Mouse (Mus musculus): ENCODE data around the gene Cyba. TPM values are rescaled to one million over a fixed set of nuclear protein-coding genes. Genes with fewer than 3 reads are reported as not detected.
A peak's percentile ranks its signal among the peaks of the same experiment; 100 is the strongest.

Gene Cyba
- polyA plus RNA-seq, 1 experiment = 1,342 TPM

- peak overlapping the region; percentile 83 for H3K4me3 ChIP-seq (ENCODE audit: insufficient read depth, low read depth, low read length)
- WGBS = 29% methylated on average over 18 of the region's 18 CpGs
- no peaks in the 10 kb centered on the region for H3K36me3 ChIP-seq (ENCODE audit: control insufficient read depth, insufficient read depth, low read length)
- TF ChIP-seq CTCF (conservative IDR thresholded peaks at IDR 0.05; ENCODE audit: insufficient read depth, insufficient read length, low read depth, low read length) (no peak), POLR2A (IDR thresholded peaks at IDR 0.05; ENCODE audit: low read depth, low read length) (no peak)
- peak overlapping the region; percentile 78 for H3K27ac ChIP-seq (ENCODE audit: insufficient read depth, low read depth, low read length)
- H3K4me1 ChIP-seq (ENCODE audit: control insufficient read depth, insufficient read depth, low read length) = peaks cover 10% of the 10 kb centered on the region; the same call in 1 of the 2 replicates
- H3K27me3 ChIP-seq (replicated peaks; ENCODE audit: control insufficient read depth, insufficient read depth, low read length) = no peaks in the 10 kb centered on the region
- DNase-seq = peak; percentile 60
Measured at GRCm38 (mm10) chr8:122431694-122432442, 862 bp downstream of the Cyba start.

GRCm38 (mm10) chr8:122430646-122431045 is 2.1 kb downstream of the Cyba start:
- Histone ChIP-seq H3K27me3 (replicated peaks; ENCODE audit: control insufficient read depth, insufficient read depth, low read length) (no peaks in the 10 kb centered on the region), H3K27ac (ENCODE audit: insufficient read depth, low read depth, low read length) (peak overlapping the region; percentile 54), H3K4me1 (ENCODE audit: control insufficient read depth, insufficient read depth, low read length) (peaks cover 10% of the 10 kb centered on the region; the same call in 1 of the 2 replicates), H3K36me3 (ENCODE audit: control insufficient read depth, insufficient read depth, low read length) (no peaks in the 10 kb centered on the region; the same call in 1 of the 2 replicates), H3K4me3 (ENCODE audit: insufficient read depth, low read depth, low read length) (0 out of 2 replicates have a peak overlapping the region, but pooled peaks have one; percentile 5)
- 36% methylated on average over 3 of the region's 3 CpGs for WGBS
- peak; percentile 87 for DNase-seq
- TF ChIP-seq POLR2A (IDR thresholded peaks at IDR 0.05; ENCODE audit: low read depth, low read length) (no peak), CTCF (conservative IDR thresholded peaks at IDR 0.05; ENCODE audit: insufficient read depth, insufficient read length, low read depth, low read length) (no peak)

GRCm38 (mm10) chr8:122430058-122430636 is 2.6 kb downstream of the Cyba start:
- H3K36me3 ChIP-seq (ENCODE audit: control insufficient read depth, insufficient read depth, low read length) = no peaks in the 10 kb centered on the region; the same call in none of the 2 replicates
- H3K4me1 ChIP-seq (ENCODE audit: control insufficient read depth, insufficient read depth, low read length) = peaks cover 10% of the 10 kb centered on the region; the same call in 1 of the 2 replicates
- TF ChIP-seq POLR2A (IDR thresholded peaks at IDR 0.05; ENCODE audit: low read depth, low read length) (no peak), CTCF (conservative IDR thresholded peaks at IDR 0.05; ENCODE audit: insufficient read depth, insufficient read length, low read depth, low read length) (no peak)
- no peaks in the 10 kb centered on the region for H3K27me3 ChIP-seq (replicated peaks; ENCODE audit: control insufficient read depth, insufficient read depth, low read length)
- WGBS = 47% methylated on average over 10 of the region's 10 CpGs
- peak; percentile 43 for DNase-seq
- peak overlapping the region; percentile 54 for H3K27ac ChIP-seq (ENCODE audit: insufficient read depth, low read depth, low read length)
- 0 out of 2 replicates have a peak overlapping the region, but pooled peaks have one; percentile 5 for H3K4me3 ChIP-seq (ENCODE audit: insufficient read depth, low read depth, low read length)

GRCm38 (mm10) chr8:122428163-122428562 is 4.6 kb downstream of the Cyba start:
- H3K36me3 ChIP-seq (ENCODE audit: control insufficient read depth, insufficient read depth, low read length) = no peaks in the 10 kb centered on the region; the same call in none of the 2 replicates
- H3K4me1 ChIP-seq (ENCODE audit: control insufficient read depth, insufficient read depth, low read length) = peaks cover 10% of the 10 kb centered on the region; the same call in 1 of the 2 replicates
- WGBS = 82% methylated on average over 9 of the region's 9 CpGs
- H3K4me3 ChIP-seq (ENCODE audit: insufficient read depth, low read depth, low read length) = no peak overlapping the region
- TF ChIP-seq POLR2A (IDR thresholded peaks at IDR 0.05; ENCODE audit: low read depth, low read length) = no peak
- TF ChIP-seq CTCF (conservative IDR thresholded peaks at IDR 0.05; ENCODE audit: insufficient read depth, insufficient read length, low read depth, low read length) = no peak
- no peaks in the 10 kb centered on the region for H3K27me3 ChIP-seq (replicated peaks; ENCODE audit: control insufficient read depth, insufficient read depth, low read length)
- no peak for DNase-seq
- H3K27ac ChIP-seq (ENCODE audit: insufficient read depth, low read depth, low read length) = no peak overlapping the region

GRCm38 (mm10) chr8:122427607-122428006 is 5.1 kb downstream of the Cyba start:
- TF ChIP-seq POLR2A (IDR thresholded peaks at IDR 0.05; ENCODE audit: low read depth, low read length) (no peak), CTCF (conservative IDR thresholded peaks at IDR 0.05; ENCODE audit: insufficient read depth, insufficient read length, low read depth, low read length) (no peak)
- H3K27ac ChIP-seq (ENCODE audit: insufficient read depth, low read depth, low read length) = no peak overlapping the region
- H3K36me3 ChIP-seq (ENCODE audit: control insufficient read depth, insufficient read depth, low read length) = no peaks in the 10 kb centered on the region; the same call in none of the 2 replicates
- H3K4me3 ChIP-seq (ENCODE audit: insufficient read depth, low read depth, low read length) = no peak overlapping the region
- H3K4me1 ChIP-seq (ENCODE audit: control insufficient read depth, insufficient read depth, low read length) = peaks cover 7% of the 10 kb centered on the region; the same call in 1 of the 2 replicates
- WGBS = 74% methylated on average over 7 of the region's 7 CpGs
- no peaks in the 10 kb centered on the region for H3K27me3 ChIP-seq (replicated peaks; ENCODE audit: control insufficient read depth, insufficient read depth, low read length)
- no peak for DNase-seq

- TF ChIP-seq POLR2A (IDR thresholded peaks at IDR 0.05; ENCODE audit: low read depth, low read length) (no peak), CTCF (conservative IDR thresholded peaks at IDR 0.05; ENCODE audit: insufficient read depth, insufficient read length, low read depth, low read length) (no peak)
- Histone ChIP-seq H3K36me3 (ENCODE audit: control insufficient read depth, insufficient read depth, low read length) (no peaks in the 10 kb centered on the region; the same call in none of the 2 replicates), H3K4me1 (ENCODE audit: control insufficient read depth, insufficient read depth, low read length) (peaks cover 7% of the 10 kb centered on the region; the same call in 1 of the 2 replicates), H3K27ac (ENCODE audit: insufficient read depth, low read depth, low read length) (no peak overlapping the region), H3K4me3 (ENCODE audit: insufficient read depth, low read depth, low read length) (no peak overlapping the region), H3K27me3 (replicated peaks; ENCODE audit: control insufficient read depth, insufficient read depth, low read length) (no peaks in the 10 kb centered on the region)
- no peak for DNase-seq
- WGBS = 84% methylated on average over 9 of the region's 9 CpGs
Measured at GRCm38 (mm10) chr8:122426145-122426544, 6.6 kb downstream of the Cyba start.

GRCm38 (mm10) chr8:122423659-122424058 is 9.1 kb downstream of the Cyba start:
- Histone ChIP-seq H3K27me3 (replicated peaks; ENCODE audit: control insufficient read depth, insufficient read depth, low read length) (no peaks in the 10 kb centered on the region), H3K27ac (ENCODE audit: insufficient read depth, low read depth, low read length) (no peak overlapping the region), H3K36me3 (ENCODE audit: control insufficient read depth, insufficient read depth, low read length) (no peaks in the 10 kb centered on the region; the same call in none of the 2 replicates), H3K4me1 (ENCODE audit: control insufficient read depth, insufficient read depth, low read length) (no peaks in the 10 kb centered on the region), H3K4me3 (ENCODE audit: insufficient read depth, low read depth, low read length) (no peak overlapping the region)
- 18% methylated on average over 5 of the region's 5 CpGs for WGBS
- DNase-seq = peak; percentile 65
- TF ChIP-seq POLR2A (IDR thresholded peaks at IDR 0.05; ENCODE audit: low read depth, low read length) (no peak), CTCF (conservative IDR thresholded peaks at IDR 0.05; ENCODE audit: insufficient read depth, insufficient read length, low read depth, low read length) (no peak)

Measured in kidney, adult 2 months (tissue).